Mouse (Mus musculus) intestine, postnatal 0 days (tissue): Measurements from ENCODE around the gene Sycp2. TPM values are rescaled to one million over a fixed set of nuclear protein-coding genes. Genes with fewer than 3 reads are reported as not detected.

Experiments used
- ATAC-seq: fragments of 200-750 bp; cut with Nextera tagmentation; 2 replicates; pipeline ENCODE4 v1.8.0; 2017; ENCODE audit warnings: mild to moderate bottlenecking, moderate TSS enrichment, moderate library complexity
- H3K27ac ChIP-seq: fragments of 300-500 bp; sonication (generic); 2 replicates; pipeline ENCODE4 v1.5.1; 2014; ENCODE audit warnings: mild to moderate bottlenecking, low read depth, low read length, moderate library complexity
- H3K27me3 ChIP-seq: fragments of 300-500 bp; sonication (generic); replicated peaks from 2 replicates; pipeline ENCODE4 v1.6.1; 2014; ENCODE audit warnings: low read length, mixed read lengths; ENCODE audit not compliant: control insufficient read depth, insufficient read depth
- H3K36me3 ChIP-seq: fragments of 300-500 bp; sonication (generic); 2 replicates; pipeline ENCODE4 v1.6.1; 2014; ENCODE audit warnings: mild to moderate bottlenecking, moderate library complexity; ENCODE audit not compliant: control insufficient read depth, insufficient read depth
- H3K4me1 ChIP-seq: fragments of 300-500 bp; sonication (generic); replicated peaks from 2 replicates; pipeline ENCODE4 v1.6.1; 2014; ENCODE audit warnings: antibody characterized with exemption, low read length, mixed read lengths; ENCODE audit not compliant: control insufficient read depth, insufficient read depth
- H3K4me2 ChIP-seq: fragments of 300-500 bp; sonication (generic); replicated peaks from 2 replicates; pipeline ENCODE4 v1.6.1; 2014; ENCODE audit warnings: low read depth, mild to moderate bottlenecking, moderate library complexity
- H3K4me3 ChIP-seq: fragments of 300-500 bp; sonication (generic); 2 replicates; pipeline ENCODE4 v1.5.1; 2014; ENCODE audit warnings: low read depth, low read length
- H3K9ac ChIP-seq: fragments of 300-500 bp; sonication (generic); 2 replicates; pipeline ENCODE4 v1.6.1; 2014; ENCODE audit warnings: mild to moderate bottlenecking, low read depth, low read length
- H3K9me3 ChIP-seq: fragments of 300-500 bp; sonication (generic); 2 replicates; pipeline ENCODE4 v1.6.1; 2016; ENCODE audit warnings: mixed run types; ENCODE audit not compliant: control insufficient read depth
- CTCF ChIP-seq: sonication (generic); IDR thresholded peaks from 2 replicates; pipeline ENCODE4 v1.5.1; 2016; ENCODE audit warnings: low read depth, mild to moderate bottlenecking, control low read depth, antibody characterized with exemption, moderate library complexity
- WGBS: fragments of 180-500 bp; shearing (Covaris S2); extraction: QIAGEN DNeasy Blood & Tissue Kit; methylation state at CpG from one replicate; pipeline ENCODE4 v1.1.7; 2014; 5-methylcytosine and 5-hydroxymethylcytosine counted together
- polyA plus RNA-seq: library from polyadenylated mRNA; unstranded; fragments of >200 nt; fragmentation: Nextera tagmentation; extraction: Ambion mirVana; gene quantifications from 2 replicates; pipeline ENCODE4 v1.2.1, GENCODE M21; 2015

Sycp2 gene
- polyA plus RNA-seq, 1 experiment from 2014 or later, result not detected

DNA sequence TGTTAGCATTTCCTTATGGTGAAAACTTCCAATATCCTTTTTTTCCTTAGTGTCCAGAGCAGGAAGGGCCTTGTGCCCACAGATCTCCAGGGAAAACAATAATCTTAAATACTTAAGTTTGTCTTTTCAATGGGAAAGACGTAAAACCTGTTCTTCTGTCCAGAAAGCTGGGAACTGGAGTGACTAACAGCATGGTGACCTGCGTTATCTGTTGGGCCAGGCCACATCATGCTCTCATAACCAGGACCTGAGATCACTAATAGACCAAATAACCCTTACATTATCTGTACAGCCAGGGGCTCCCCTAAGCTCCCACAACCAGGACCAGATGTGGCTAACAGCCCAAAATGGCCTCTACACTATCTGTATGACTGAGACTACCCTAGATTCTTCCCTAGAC is 26.4 kb upstream of the Sycp2 start:
- Histone ChIP-seq H3K27ac (no peak overlapping the region), H3K4me1 (peaks cover 8% of the 10 kb centered on the region; the same call in 1 of the 2 replicates), H3K9me3 (no peaks in the 10 kb centered on the region), H3K27me3 (no peaks in the 10 kb centered on the region), H3K4me3 (no peak overlapping the region), H3K36me3 (no peaks in the 10 kb centered on the region), H3K9ac (no peak overlapping the region), H3K4me2 (no peak overlapping the region)
- 55% methylated on average over 2 of the region's 2 CpGs for WGBS
- peak; percentile 59 for ATAC-seq
- no peak for TF ChIP-seq CTCF

DNA sequence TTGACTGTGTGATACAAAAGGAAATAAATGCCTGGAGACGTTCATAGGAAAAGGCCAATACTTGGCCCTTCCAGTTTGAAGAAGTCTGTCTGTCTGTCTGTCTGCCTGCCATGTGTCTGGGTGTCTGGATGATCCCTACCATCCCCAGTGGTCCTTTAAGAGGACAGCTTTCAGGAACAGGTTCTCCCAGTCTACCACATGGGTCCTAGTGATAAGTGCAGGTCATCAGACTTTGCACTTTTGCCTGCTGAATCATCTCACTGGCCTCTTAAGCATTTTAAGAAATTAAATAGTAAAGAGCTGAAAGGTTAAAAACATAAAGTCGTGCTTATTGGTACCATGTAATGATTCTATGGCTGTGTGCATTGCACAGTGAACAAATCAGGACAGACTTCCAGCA is 26.0 kb upstream of the Sycp2 start:
- Histone ChIP-seq H3K27me3 (no peaks in the 10 kb centered on the region), H3K4me3 (no peak overlapping the region), H3K4me2 (no peak overlapping the region), H3K27ac (no peak overlapping the region), H3K9ac (no peak overlapping the region), H3K4me1 (peaks cover 8% of the 10 kb centered on the region; the same call in 1 of the 2 replicates), H3K36me3 (no peaks in the 10 kb centered on the region), H3K9me3 (no peaks in the 10 kb centered on the region)
- TF ChIP-seq CTCF, result no peak
- ATAC-seq, result peak; percentile 83
- WGBS, result 38% methylated on average over 2 of the region's 2 CpGs

DNA sequence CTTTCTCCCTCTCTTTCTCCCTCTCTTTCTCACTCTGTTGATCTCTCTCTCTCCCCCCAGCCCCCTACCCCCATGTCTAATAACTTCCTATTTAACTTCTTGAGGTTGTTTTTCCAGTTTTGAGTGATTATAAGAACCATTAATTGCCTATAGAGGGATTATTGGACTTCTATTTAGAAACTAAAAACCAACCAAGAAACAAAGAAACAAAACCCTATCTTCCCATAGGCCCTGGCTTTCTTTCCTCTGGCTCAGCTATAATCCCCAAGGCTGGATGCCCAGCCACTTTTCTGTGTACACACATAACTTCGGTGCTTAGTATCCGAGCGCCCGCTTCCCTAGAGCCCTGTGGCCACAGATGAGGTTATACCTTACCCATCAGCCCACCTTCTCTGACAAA is 22.7 kb upstream of the Sycp2 start, which contains the start of gene Cdh26:
Gene Cdh26 (plus strand): TSS at position 301 of the 400 bp plus-strand sequence.
- ATAC-seq, result no peak
- H3K27me3 ChIP-seq, result no peaks in the 10 kb centered on the region
- no peaks in the 10 kb centered on the region for H3K36me3 ChIP-seq
- no peak within 1 kb of the TSS for H3K4me3 ChIP-seq
- TF ChIP-seq CTCF, result no peak
- H3K4me2 ChIP-seq, result peak within 1 kb of the TSS; percentile 38
- peaks cover 8% of the 10 kb centered on the region; the same call in 1 of the 2 replicates for H3K4me1 ChIP-seq
- H3K9ac ChIP-seq, result no peak within 1 kb of the TSS
- no peak within 1 kb of the TSS for H3K27ac ChIP-seq
- WGBS, result 94% methylated on average over 4 of the region's 4 CpGs
- H3K9me3 ChIP-seq, result no peaks in the 10 kb centered on the region

DNA sequence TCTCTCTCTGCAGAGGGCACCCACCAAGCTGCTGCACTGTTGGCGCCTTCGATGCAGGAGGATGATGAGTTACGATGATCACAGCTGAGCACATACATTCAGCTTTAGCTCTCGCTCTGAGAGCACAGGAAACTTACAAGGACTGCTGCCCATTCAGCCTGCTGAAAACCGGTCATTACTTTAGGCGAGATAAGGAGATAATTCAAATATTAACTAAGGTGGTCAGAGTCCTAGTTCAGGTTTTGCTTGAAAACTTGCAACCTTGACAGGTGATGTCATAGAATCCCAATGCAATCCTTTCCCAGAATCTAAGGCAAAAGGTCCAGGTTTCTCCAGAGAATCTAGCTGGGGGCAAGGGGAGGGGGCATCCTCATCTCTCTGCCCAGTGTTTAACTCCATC is 21.9 kb upstream of the Sycp2 start:
- Histone ChIP-seq H3K27me3 (no peaks in the 10 kb centered on the region), H3K4me2 (peak overlapping the region; percentile 38), H3K9me3 (no peaks in the 10 kb centered on the region), H3K4me3 (no peak overlapping the region), H3K9ac (no peak overlapping the region), H3K36me3 (no peaks in the 10 kb centered on the region), H3K27ac (no peak overlapping the region), H3K4me1 (peaks cover 8% of the 10 kb centered on the region; the same call in 1 of the 2 replicates)
- no peak for TF ChIP-seq CTCF
- 39% methylated on average over 6 of the region's 6 CpGs for WGBS
- ATAC-seq, result no peak

DNA sequence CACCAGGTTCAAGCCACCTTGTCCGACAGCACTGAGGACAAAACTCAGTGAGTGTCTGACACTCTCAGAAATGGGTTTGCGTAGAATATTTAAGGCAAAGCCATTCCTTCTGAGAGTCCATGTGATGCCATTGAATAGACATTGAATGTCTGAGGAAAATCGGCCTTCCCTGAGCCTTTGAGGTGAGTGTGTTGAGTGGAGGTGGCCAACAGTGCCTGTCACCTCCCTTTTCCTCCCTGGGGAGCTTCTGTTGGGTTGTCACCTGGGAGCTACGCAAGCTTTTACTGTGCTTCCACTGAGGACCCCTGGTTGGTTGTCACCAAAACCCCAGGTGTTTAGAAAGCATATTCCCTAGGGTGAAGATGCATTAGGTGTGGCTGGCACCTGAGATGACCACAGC is 21.2 kb upstream of the Sycp2 start:
- Histone ChIP-seq H3K4me2 (no peak overlapping the region), H3K9ac (no peak overlapping the region), H3K36me3 (no peaks in the 10 kb centered on the region), H3K4me1 (peaks cover 8% of the 10 kb centered on the region; the same call in 1 of the 2 replicates), H3K27me3 (no peaks in the 10 kb centered on the region), H3K27ac (no peak overlapping the region), H3K4me3 (no peak overlapping the region), H3K9me3 (no peaks in the 10 kb centered on the region)
- no peak for ATAC-seq
- 86% methylated on average over 4 of the region's 4 CpGs for WGBS
- TF ChIP-seq CTCF, result no peak

DNA sequence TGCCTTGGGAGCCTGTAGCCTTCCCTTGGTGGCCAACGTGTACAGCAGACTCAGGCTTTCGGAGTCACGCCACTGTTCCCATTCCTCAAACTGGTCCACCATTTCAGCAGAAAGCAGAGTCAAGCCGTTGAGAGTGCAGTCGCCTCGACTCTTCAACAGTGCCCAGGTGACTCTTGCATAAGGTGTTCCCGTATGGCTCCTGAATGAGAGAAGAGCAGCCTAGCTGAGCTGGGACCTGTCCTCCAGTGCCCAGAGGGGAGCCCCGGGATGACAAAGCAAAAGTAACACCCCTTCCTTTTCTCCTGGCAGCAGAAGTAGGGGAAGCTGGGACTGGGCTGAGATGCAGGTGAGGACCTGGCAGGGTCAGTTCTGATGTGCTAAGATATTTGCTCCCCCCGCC is 20.7 kb upstream of the Sycp2 start:
- H3K4me3 ChIP-seq, result no peak overlapping the region
- WGBS, result 82% methylated on average over 9 of the region's 9 CpGs
- no peak overlapping the region for H3K4me2 ChIP-seq
- peaks cover 8% of the 10 kb centered on the region; the same call in 1 of the 2 replicates for H3K4me1 ChIP-seq
- no peak overlapping the region for H3K27ac ChIP-seq
- TF ChIP-seq CTCF, result no peak
- ATAC-seq, result no peak
- H3K27me3 ChIP-seq, result no peaks in the 10 kb centered on the region
- no peaks in the 10 kb centered on the region for H3K36me3 ChIP-seq
- no peak overlapping the region for H3K9ac ChIP-seq
- H3K9me3 ChIP-seq, result no peaks in the 10 kb centered on the region

DNA sequence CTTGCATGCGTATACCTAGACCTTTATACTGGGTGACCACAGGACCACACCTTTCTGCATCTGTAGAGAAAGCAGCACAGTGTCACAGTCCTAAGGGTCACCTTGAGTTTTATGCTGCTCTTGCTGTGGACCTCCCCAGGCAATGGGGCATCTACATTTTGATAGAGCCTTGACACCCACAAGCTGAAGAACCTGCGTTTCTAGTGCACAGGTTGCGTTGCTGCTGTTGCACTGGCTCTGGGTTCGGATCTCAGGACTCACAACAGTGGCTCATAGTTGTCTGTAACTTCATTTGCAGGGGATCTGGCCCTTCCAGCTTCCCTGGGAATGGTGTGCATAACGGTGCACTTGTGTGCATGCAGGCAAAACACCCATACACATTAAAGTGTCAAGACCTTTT is 19.7 kb upstream of the Sycp2 start:
- no peak overlapping the region for H3K27ac ChIP-seq
- WGBS, result 80% methylated on average over 5 of the region's 5 CpGs
- no peak for TF ChIP-seq CTCF

More for the DNA sequence above, 19.7 kb upstream of the Sycp2 start:
- H3K36me3 ChIP-seq, result no peaks in the 10 kb centered on the region
- no peak overlapping the region for H3K4me3 ChIP-seq
- H3K27me3 ChIP-seq, result no peaks in the 10 kb centered on the region
- H3K4me1 ChIP-seq, result peaks cover 8% of the 10 kb centered on the region; the same call in 1 of the 2 replicates
- ATAC-seq, result 0 out of 2 replicates have a peak, but pooled peaks have one; percentile 27
- no peak overlapping the region for H3K4me2 ChIP-seq
- H3K9ac ChIP-seq, result no peak overlapping the region
- H3K9me3 ChIP-seq, result no peaks in the 10 kb centered on the region
